Mouse (Mus musculus) stomach, postnatal 0 days (tissue): Measurements from ENCODE around the gene Trmt1. TPM values are rescaled to one million over a fixed set of nuclear protein-coding genes. Genes with fewer than 3 reads are reported as not detected.

ENCODE experiments used
- ATAC-seq: fragments of 200-750 bp; cut with Nextera tagmentation; 2 replicates; pipeline ENCODE4 v1.8.0; 2017; ENCODE audit not compliant: low FRiP score, low TSS enrichment
- DNase-seq: peaks from one replicate; pipeline ENCODE4 v3.0.0-alpha.2; 2016; ENCODE audit warnings: low spot score
- H3K27ac ChIP-seq: fragments of 300-500 bp; sonication (generic); replicated peaks from 2 replicates; pipeline ENCODE4 v1.5.1; 2014; ENCODE audit warnings: mild to moderate bottlenecking, control low read depth
- H3K27me3 ChIP-seq: fragments of 300-500 bp; sonication (generic); 2 replicates; pipeline ENCODE4 v1.6.1; 2014; ENCODE audit warnings: low read length; ENCODE audit not compliant: control insufficient read depth, insufficient read depth
- H3K36me3 ChIP-seq: fragments of 300-500 bp; sonication (generic); 2 replicates; pipeline ENCODE4 v1.6.1; 2014; ENCODE audit warnings: low read length, mixed read lengths; ENCODE audit not compliant: control insufficient read depth, insufficient read depth
- H3K4me1 ChIP-seq: fragments of 300-500 bp; sonication (generic); replicated peaks from 2 replicates; pipeline ENCODE4 v1.6.1; 2014; ENCODE audit warnings: antibody characterized with exemption; ENCODE audit not compliant: control insufficient read depth, insufficient read depth
- H3K4me2 ChIP-seq: fragments of 300-500 bp; sonication (generic); replicated peaks from 2 replicates; pipeline ENCODE4 v1.6.1; 2014; ENCODE audit warnings: low read depth, mild to moderate bottlenecking, control low read depth, moderate library complexity
- H3K4me3 ChIP-seq: fragments of 300-500 bp; sonication (generic); 2 replicates; pipeline ENCODE4 v1.5.1; 2014; ENCODE audit warnings: low read depth, low read length, control low read depth
- H3K9ac ChIP-seq: fragments of 300-500 bp; sonication (generic); 2 replicates; pipeline ENCODE4 v1.6.1; 2014; ENCODE audit warnings: mild to moderate bottlenecking, low read length, control low read depth, mixed read lengths
- H3K9me3 ChIP-seq: fragments of 300-500 bp; sonication (generic); 2 replicates; pipeline ENCODE4 v1.6.1; 2016; ENCODE audit warnings: low read length; ENCODE audit not compliant: control insufficient read depth
- CTCF ChIP-seq: IDR thresholded peaks from 2 replicates; pipeline ENCODE4 v1.5.1; 2016; ENCODE audit warnings: antibody characterized with exemption, low read depth, mild to moderate bottlenecking, moderate library complexity
- EP300 ChIP-seq: optimal IDR thresholded peaks from 2 replicates; pipeline ENCODE3; 2016; ENCODE audit warnings: antibody characterized with exemption
- WGBS: fragments of 180-500 bp; shearing (Covaris S2); extraction: QIAGEN DNeasy Blood & Tissue Kit; methylation state at CpG from one replicate; pipeline ENCODE4 v1.1.7; 2014; 5-methylcytosine and 5-hydroxymethylcytosine counted together
- polyA plus RNA-seq: library from polyadenylated mRNA; unstranded; fragments of >200 nt; fragmentation: Nextera tagmentation; extraction: Ambion mirVana; gene quantifications from 2 replicates; pipeline ENCODE4 v1.2.1, GENCODE M21; 2015

Gene Trmt1
- polyA plus RNA-seq, 1 experiment from 2014 or later, result 45.1 TPM

GRCm38 (mm10) chr8:84695140-84695539 lies 9.0 kb downstream of the Trmt1 start:
- H3K27ac ChIP-seq, result no peak overlapping the region
- no peaks in the 10 kb centered on the region for H3K27me3 ChIP-seq
- no peak for TF ChIP-seq EP300
- no peak for TF ChIP-seq CTCF
- ATAC-seq (no peak), DNase-seq (no peak)
- 84% methylated on average over 6 of the region's 6 CpGs for WGBS
- no peak overlapping the region for H3K9ac ChIP-seq
- no peaks in the 10 kb centered on the region for H3K9me3 ChIP-seq
- H3K4me3 ChIP-seq, result no peak overlapping the region
- no peak overlapping the region for H3K4me2 ChIP-seq
- no peaks in the 10 kb centered on the region for H3K4me1 ChIP-seq
- H3K36me3 ChIP-seq, result peaks cover 10% of the 10 kb centered on the region; the same call in 1 of the 2 replicates

- Histone ChIP-seq H3K9me3 (no peaks in the 10 kb centered on the region), H3K4me3 (no peak overlapping the region), H3K4me1 (no peaks in the 10 kb centered on the region), H3K4me2 (no peak overlapping the region), H3K27ac (peak overlapping the region; percentile 79; the same call in 1 of the 2 replicates), H3K9ac (no peak overlapping the region), H3K36me3 (peaks cover 6% of the 10 kb centered on the region; the same call in 1 of the 2 replicates), H3K27me3 (no peaks in the 10 kb centered on the region)
- DNase-seq (peak; percentile 64), ATAC-seq (no peak)
- 85% methylated on average over 14 of the region's 14 CpGs for WGBS
- TF ChIP-seq EP300, result no peak
- TF ChIP-seq CTCF, result peak; percentile 77
These were observed 11.3 kb downstream of the Trmt1 start for GRCm38 (mm10) chr8:84697166-84698130.

GRCm38 (mm10) chr8:84698288-84698687 lies 12.2 kb downstream of the Trmt1 start:
- Histone ChIP-seq H3K9me3 (no peaks in the 10 kb centered on the region), H3K4me1 (no peaks in the 10 kb centered on the region), H3K27me3 (no peaks in the 10 kb centered on the region), H3K4me2 (no peak overlapping the region), H3K36me3 (peaks cover 3% of the 10 kb centered on the region; the same call in 1 of the 2 replicates), H3K9ac (no peak overlapping the region), H3K27ac (peak overlapping the region; percentile 79; the same call in 1 of the 2 replicates), H3K4me3 (no peak overlapping the region)
- DNase-seq (no peak), ATAC-seq (peak; percentile 11; the same call in 1 of the 2 replicates)
- 83% methylated on average over 5 of the region's 5 CpGs for WGBS
- TF ChIP-seq CTCF (no peak), EP300 (no peak)

GRCm38 (mm10) chr8:84698929-84699401 lies 12.9 kb downstream of the Trmt1 start:
- H3K27me3 ChIP-seq, result no peaks in the 10 kb centered on the region
- peaks cover 5% of the 10 kb centered on the region; the same call in 1 of the 2 replicates for H3K36me3 ChIP-seq
- no peaks in the 10 kb centered on the region for H3K9me3 ChIP-seq
- H3K4me3 ChIP-seq, result 0 out of 2 replicates have a peak overlapping the region, but pooled peaks have one; percentile 12
- 69% methylated on average over 9 of the region's 9 CpGs for WGBS
- no peak for TF ChIP-seq CTCF
- no peak for TF ChIP-seq EP300
- 0 out of 2 replicates have a peak overlapping the region, but pooled peaks have one; percentile 38 for H3K9ac ChIP-seq
- peak; percentile 83 for DNase-seq
- H3K4me1 ChIP-seq, result no peaks in the 10 kb centered on the region
- H3K4me2 ChIP-seq, result peak overlapping the region; percentile 2; the same call in 1 of the 2 replicates
- H3K27ac ChIP-seq, result peak overlapping the region; percentile 79
- peak; percentile 76 for ATAC-seq

GRCm38 (mm10) chr8:84699861-84700322 lies 13.8 kb downstream of the Trmt1 start:
- peak; percentile 14; the same call in 1 of the 2 replicates for ATAC-seq
- Histone ChIP-seq H3K9ac (no peak overlapping the region), H3K4me3 (no peak overlapping the region), H3K9me3 (no peaks in the 10 kb centered on the region), H3K4me2 (no peak overlapping the region), H3K36me3 (peaks cover 5% of the 10 kb centered on the region; the same call in 1 of the 2 replicates), H3K4me1 (peaks cover 1% of the 10 kb centered on the region; the same call in 1 of the 2 replicates), H3K27ac (peak overlapping the region; percentile 79), H3K27me3 (no peaks in the 10 kb centered on the region)
- peak; percentile 79 for DNase-seq
- TF ChIP-seq CTCF, result peak; percentile 80
- TF ChIP-seq EP300, result peak; percentile 62
- WGBS, result 50% methylated on average over 7 of the region's 7 CpGs
